Mouse (Mus musculus): Measurements from ENCODE around the gene Kcnk15. TPM values are rescaled to one million over a fixed set of nuclear protein-coding genes. Genes with fewer than 3 reads are reported as not detected.

Gene Kcnk15
- total and polyA plus RNA-seq, 3 experiments, result not detected

DNA sequence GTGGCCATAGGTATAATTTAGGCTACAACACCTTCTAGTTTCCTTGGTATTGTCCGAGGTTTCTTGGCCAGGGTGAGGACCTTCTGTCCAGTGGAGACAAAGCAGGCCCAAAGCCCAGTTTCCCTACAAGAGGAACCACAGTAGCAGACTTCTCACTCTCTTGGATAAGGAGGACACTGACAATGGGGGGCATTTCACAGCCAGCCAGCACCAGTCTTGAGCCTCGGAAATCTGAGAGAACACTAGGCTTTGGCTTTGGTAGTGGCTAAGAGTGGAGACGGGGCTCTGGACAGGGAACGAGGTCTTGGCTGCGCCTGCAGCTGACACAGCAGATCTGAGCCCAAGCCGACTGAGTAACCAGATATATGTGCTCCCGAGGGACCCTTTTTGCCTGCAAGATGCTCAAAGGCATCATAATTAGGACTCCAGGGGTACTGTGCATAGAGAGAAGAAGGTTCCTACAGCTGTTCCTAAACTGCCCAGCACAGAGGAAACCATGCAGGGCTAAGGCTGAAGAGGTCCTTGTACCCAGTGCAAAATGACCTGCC is 44.6 kb downstream of the Kcnk15 start:
- Histone ChIP-seq H3K27me3 (ENCODE audit: control insufficient read depth in 1 of 2, insufficient read depth in 2 of 2, low read length in 2 of 2) (peaks cover 0 to 4% of the 10 kb centered on the region in 2 experiments; a peak in 2 of 4 replicates), H3K27ac (ENCODE audit: control insufficient read depth, low read depth, low read length) (no peak overlapping the region), H3K4me3 (ENCODE audit: control insufficient read depth in 1 of 2, insufficient read depth in 1 of 2, low read depth in 2 of 2, low read length in 2 of 2) (no peak overlapping the region), H3K9me3 (replicated peaks; ENCODE audit: insufficient read depth, low read length) (no peaks in the 10 kb centered on the region), H3K36me3 (ENCODE audit: control insufficient read depth in 1 of 2, insufficient read depth in 2 of 2, low read length in 2 of 2) (no peaks in the 10 kb centered on the region), H3K9ac (ENCODE audit: control insufficient read depth, low read depth, low read length, poor library complexity, severe bottlenecking) (no peak overlapping the region), H3K79me2 (ENCODE audit: control insufficient read depth, insufficient read depth, low read length, poor library complexity) (no peaks in the 10 kb centered on the region), H3K4me1 (ENCODE audit: control insufficient read depth in 1 of 2, insufficient read depth in 2 of 2, low read length in 2 of 2) (no peaks in the 10 kb centered on the region)
- TF ChIP-seq POLR2AphosphoS2 (IDR thresholded peaks at IDR 0.05; ENCODE audit: low read length), result no peak
- TF ChIP-seq NRF1 (IDR thresholded peaks at IDR 0.05; ENCODE audit: insufficient read depth, low read depth, low read length, poor library complexity, severe bottlenecking), result no peak
- no peak for TF ChIP-seq GABPA (IDR thresholded peaks at IDR 0.05; ENCODE audit: low read depth, low read length)
- no peak for TF ChIP-seq MAZ (IDR thresholded peaks at IDR 0.05; ENCODE audit: low read depth, low read length)
- no peak for TF ChIP-seq E2F4 (IDR thresholded peaks at IDR 0.05; ENCODE audit: borderline replicate concordance, low read depth, low read length)
- no peak for TF ChIP-seq CHD1 (IDR thresholded peaks at IDR 0.05; ENCODE audit: low read depth, low read length)
- TF ChIP-seq TCF12 (IDR thresholded peaks at IDR 0.05; ENCODE audit: low read depth, low read length), result no peak
- TF ChIP-seq NELFE (IDR thresholded peaks at IDR 0.05; ENCODE audit: low read depth, low read length), result no peak
- no peak for TF ChIP-seq USF1 (IDR thresholded peaks at IDR 0.05; ENCODE audit: low read depth, low read length)
- no peak for TF ChIP-seq SMC3 (IDR thresholded peaks at IDR 0.05; ENCODE audit: low read depth, low read length)
- TF ChIP-seq ZMIZ1 (IDR thresholded peaks at IDR 0.05; ENCODE audit: low read depth, low read length), result no peak
- no peak for TF ChIP-seq MAX (IDR thresholded peaks at IDR 0.05; ENCODE audit: low read length)
- no peak for TF ChIP-seq MAFK (IDR thresholded peaks at IDR 0.05; ENCODE audit: borderline replicate concordance, low read depth, low read length)
- TF ChIP-seq JUND (IDR thresholded peaks at IDR 0.05; ENCODE audit: low read depth, low read length), result no peak
- TF ChIP-seq KAT2A (conservative IDR thresholded peaks at IDR 0.05; ENCODE audit: low read depth, low read length), result no peak
- TF ChIP-seq MEF2A (IDR thresholded peaks at IDR 0.05; ENCODE audit: extremely low read depth, insufficient replicate concordance, low read depth, low read length, poor library complexity, severe bottlenecking), result no peak
- no peak for TF ChIP-seq BHLHE40 (IDR thresholded peaks at IDR 0.05; ENCODE audit: borderline replicate concordance, low read depth, low read length)
- no peak for TF ChIP-seq EP300 (IDR thresholded peaks at IDR 0.05; ENCODE audit: low read depth in 1 of 2, low read length in 2 of 2)
- DNase-seq (ENCODE audit: low read depth, low spot score), result no peak

GRCm38 (mm10) chr2:163899910-163900411 is 46.5 kb downstream of the Kcnk15 start:
- TF ChIP-seq JUND (IDR thresholded peaks at IDR 0.05; ENCODE audit: low read depth, low read length), result no peak
- H3K27me3 ChIP-seq (ENCODE audit: control insufficient read depth in 1 of 2, insufficient read depth in 2 of 2, low read length in 2 of 2), result peaks cover 0 to 4% of the 10 kb centered on the region in 2 experiments; a peak in 2 of 4 replicates

More at GRCm38 (mm10) chr2:163899910-163900411, 46.5 kb downstream of the Kcnk15 start:
- no peak overlapping the region for H3K9ac ChIP-seq (ENCODE audit: control insufficient read depth, low read depth, low read length, poor library complexity, severe bottlenecking)
- no peak for DNase-seq (ENCODE audit: low read depth, low spot score)
- no peaks in the 10 kb centered on the region for H3K9me3 ChIP-seq (replicated peaks; ENCODE audit: insufficient read depth, low read length)
- H3K4me3 ChIP-seq (ENCODE audit: control insufficient read depth in 1 of 2, insufficient read depth in 1 of 2, low read depth in 2 of 2, low read length in 2 of 2), result no peak overlapping the region
- no peak overlapping the region for H3K27ac ChIP-seq (ENCODE audit: control insufficient read depth, low read depth, low read length)
- no peaks in the 10 kb centered on the region for H3K79me2 ChIP-seq (ENCODE audit: control insufficient read depth, insufficient read depth, low read length, poor library complexity)
- no peaks in the 10 kb centered on the region for H3K4me1 ChIP-seq (ENCODE audit: control insufficient read depth in 1 of 2, insufficient read depth in 2 of 2, low read length in 2 of 2)
- H3K36me3 ChIP-seq (ENCODE audit: control insufficient read depth in 1 of 2, insufficient read depth in 2 of 2, low read length in 2 of 2), result no peaks in the 10 kb centered on the region

Measured in MEL (cell line).